14 mouse cellular contexts compared by ENCODE assay signal in genomic region chr1:119219817-119220216, GRCm38 (mm10).
DNase-seq lines count a peak whose midpoint lies in the region; ATAC-seq and TF ChIP-seq lines count a peak whose summit lies in the region.
"Had no signal": no experiment of that assay in that cellular context is flagged by ENCODE, and none has a peak within 500 bp of the region (broad histone marks: within the 10 kb centered on the region; RNA-seq: fewer than 3 reads in every experiment).

No protein-coding gene starts in this region.

- H3K4me2 ChIP-seq in lung, embryonic 14.5 days = no peak overlapping the region
- H3K4me2 ChIP-seq in forebrain, embryonic 11.5 days (ENCODE audit: low read depth, low read length, severe bottlenecking) = no peak overlapping the region
- H3K4me2 ChIP-seq: forebrain, embryonic 15.5 days; hindbrain, embryonic 13.5 days; liver, embryonic 15.5 days; midbrain, embryonic 11.5 days had no signal

- intact Hi-C loops in heart, postnatal 36 days (cut with DNase I) = no loop called here

- no peaks in the 10 kb centered on the region for H3K4me1 ChIP-seq in lung, embryonic 14.5 days (ENCODE audit: insufficient read depth)
- H3K4me1 ChIP-seq in forebrain, embryonic 11.5 days (replicated peaks; ENCODE audit: control insufficient read depth, insufficient read depth, low read length) = no peaks in the 10 kb centered on the region
- H3K4me1 ChIP-seq: forebrain, embryonic 15.5 days; hindbrain, embryonic 13.5 days had no signal

- H3K4me3 ChIP-seq in lung, embryonic 14.5 days (ENCODE audit: low read depth, low read length) = no peak overlapping the region
- H3K4me3 ChIP-seq in forebrain, embryonic 11.5 days (ENCODE audit: low read depth, low read length) = no peak overlapping the region
- H3K4me3 ChIP-seq: forebrain, embryonic 15.5 days; hindbrain, embryonic 13.5 days; liver, embryonic 15.5 days had no signal

- WGBS in lung, embryonic 14.5 days = 57% methylated on average over 10 of the region's 10 CpGs
- 86% methylated on average over 10 of the region's 10 CpGs for WGBS in forebrain, embryonic 11.5 days

- no peak overlapping the region for H3K9ac ChIP-seq in lung, embryonic 14.5 days
- no peak overlapping the region for H3K9ac ChIP-seq in forebrain, embryonic 11.5 days (ENCODE audit: low read length)
- H3K9ac ChIP-seq: forebrain, embryonic 15.5 days; hindbrain, embryonic 13.5 days; liver, embryonic 15.5 days had no signal

- no peak overlapping the region for H3K27ac ChIP-seq in lung, embryonic 14.5 days (ENCODE audit: low read depth)
- no peak overlapping the region for H3K27ac ChIP-seq in forebrain, embryonic 11.5 days (ENCODE audit: low read depth, low read length)
- H3K27ac ChIP-seq: forebrain, embryonic 15.5 days; hindbrain, embryonic 13.5 days; liver, embryonic 15.5 days had no signal

- no peak for ATAC-seq in lung, embryonic 14.5 days (ENCODE audit: insufficient read depth)
- ATAC-seq in forebrain, embryonic 11.5 days (replicated peaks; ENCODE audit: low FRiP score) = no peak
- ATAC-seq: forebrain, embryonic 15.5 days had no signal

- no peaks in the 10 kb centered on the region for H3K9me3 ChIP-seq in lung, embryonic 14.5 days (ENCODE audit: low read depth, low read length)
- H3K9me3 ChIP-seq in forebrain, embryonic 11.5 days (ENCODE audit: control insufficient read depth, low read length) = no peaks in the 10 kb centered on the region
- H3K9me3 ChIP-seq: forebrain, embryonic 15.5 days; hindbrain, embryonic 13.5 days; liver, embryonic 15.5 days had no signal

- no peaks in the 10 kb centered on the region for H3K36me3 ChIP-seq in lung, embryonic 14.5 days (ENCODE audit: insufficient read depth)
- no peaks in the 10 kb centered on the region for H3K36me3 ChIP-seq in forebrain, embryonic 11.5 days (ENCODE audit: control insufficient read depth, insufficient read depth, low read length)
- H3K36me3 ChIP-seq: forebrain, embryonic 15.5 days; hindbrain, embryonic 13.5 days; liver, embryonic 15.5 days had no signal

- TF ChIP-seq CTCF in lung, embryonic 14.5 days (IDR thresholded peaks at IDR 0.05; ENCODE audit: low read depth) = no peak

- no peaks in the 10 kb centered on the region for H3K27me3 ChIP-seq in lung, embryonic 14.5 days (ENCODE audit: insufficient read depth, low read length)
- H3K27me3 ChIP-seq in forebrain, embryonic 11.5 days (ENCODE audit: control insufficient read depth, insufficient read depth, low read length) = no peaks in the 10 kb centered on the region
- H3K27me3 ChIP-seq: forebrain, embryonic 15.5 days; hindbrain, embryonic 13.5 days; liver, embryonic 15.5 days had no signal

- peak; percentile 26 for DNase-seq in heart, adult 8-10 months (ENCODE audit: low spot score)
- DNase-seq in heart, postnatal 36 days = no peak
- peak; percentile 69 for DNase-seq in adrenal gland, postnatal 10 days
- peak; percentile 73 to 74 for DNase-seq in kidney, adult 8-10 months
- DNase-seq in lung, embryonic 14.5 days = peak; percentile 9
- no peak for DNase-seq in layer of hippocampus, adult 9-11 months
- DNase-seq in forebrain, embryonic 11.5 days (ENCODE audit: low spot score) = no peak
- no peak for DNase-seq in layer of hippocampus, adult 8-10 months (ENCODE audit: low spot score in 2 of 2)
- DNase-seq: right cerebral cortex, postnatal 4 days; thymus, postnatal 36 days had no signal

Comparison
In these comparisons a context has a peak if more than half of its experiments do, and no peak if none do; other contexts are left out.
1. DNase-seq: peak in heart, adult 8-10 months (single experiment), adrenal gland, postnatal 10 days (single experiment), kidney, adult 8-10 months (2 of 2) and lung, embryonic 14.5 days (single experiment); none in heart, postnatal 36 days (0 of 2), layer of hippocampus, adult 9-11 months (single experiment), forebrain, embryonic 11.5 days (single experiment) and layer of hippocampus, adult 8-10 months (0 of 2).